Mouse (Mus musculus) forebrain, postnatal 0 days (tissue): ENCODE data around the gene Serhl. TPM values are rescaled to one million over a fixed set of nuclear protein-coding genes. Genes with fewer than 3 reads are reported as not detected.
A peak's percentile ranks its signal among the peaks of the same experiment; 100 is the strongest.
"Not testable (repeated sequence)": the region's sequence is repeated elsewhere in the genome, so short reads cannot be mapped to it uniquely, and the experiment has no call there.

ENCODE experiments used
- ATAC-seq: fragments of 200-750 bp; cut with Nextera tagmentation; 2 replicates; pipeline ENCODE4 v1.8.0; 2017; ENCODE audit warnings: mild to moderate bottlenecking, moderate library complexity
- DNase-seq: peaks from one replicate; pipeline ENCODE4 v3.0.0-alpha.2; 2015
- H3K27ac ChIP-seq: fragments of 300-500 bp; sonication (generic); 2 replicates; pipeline ENCODE4 v1.5.1; 2014; ENCODE audit warnings: low read depth, mild to moderate bottlenecking, antibody characterized with exemption, low read length, moderate library complexity, mixed read lengths
- H3K27me3 ChIP-seq: fragments of 300-500 bp; sonication (generic); 2 replicates; pipeline ENCODE4 v1.6.1; 2014; ENCODE audit warnings: mild to moderate bottlenecking, low read length, mixed read lengths; ENCODE audit not compliant: insufficient read depth
- H3K36me3 ChIP-seq: fragments of 300-500 bp; sonication (generic); 2 replicates; pipeline ENCODE4 v1.6.1; 2014; ENCODE audit warnings: mild to moderate bottlenecking, moderate library complexity; ENCODE audit not compliant: insufficient read depth
- H3K4me1 ChIP-seq: fragments of 300-500 bp; sonication (generic); 2 replicates; pipeline ENCODE4 v1.6.1; 2014; ENCODE audit warnings: antibody characterized with exemption; ENCODE audit not compliant: insufficient read depth
- H3K4me2 ChIP-seq: fragments of 300-500 bp; sonication (generic); 2 replicates; pipeline ENCODE4 v1.6.1; 2014; ENCODE audit warnings: low read depth, mild to moderate bottlenecking, moderate library complexity
- H3K4me3 ChIP-seq: fragments of 300-500 bp; sonication (generic); 2 replicates; pipeline ENCODE4 v1.5.1; 2014; ENCODE audit warnings: low read depth, low read length, mixed read lengths
- H3K9ac ChIP-seq: fragments of 300-500 bp; sonication (generic); 2 replicates; pipeline ENCODE4 v1.6.1; 2014; ENCODE audit warnings: mild to moderate bottlenecking
- H3K9me3 ChIP-seq: fragments of 300-500 bp; sonication (generic); 2 replicates; pipeline ENCODE4 v1.6.1; 2016; ENCODE audit warnings: low read length
- CTCF ChIP-seq: sonication (generic); IDR thresholded peaks from 2 replicates; pipeline ENCODE4 v1.5.1; 2016; ENCODE audit warnings: antibody characterized with exemption, control low read depth, low read depth
- WGBS: fragments of 180-500 bp; shearing (Covaris S2); extraction: QIAGEN DNeasy Blood & Tissue Kit; methylation state at CpG from one replicate; pipeline ENCODE4 v1.1.7; 2014; 5-methylcytosine and 5-hydroxymethylcytosine counted together
- polyA plus RNA-seq: library from polyadenylated mRNA; unstranded; fragments of >200 nt; fragmentation: Nextera tagmentation; extraction: Ambion mirVana; gene quantifications from 2 replicates; pipeline ENCODE4 v1.2.1, GENCODE M21; 2015
- total RNA-seq: library from RNA; depleted of rRNA; stranded (reverse); fragments of >200 nt; gene quantifications from 2 replicates; pipeline ENCODE4 v1.2.3, GENCODE M21; 2014

Serhl gene
- total and polyA plus RNA-seq, 2 experiments from 2014 or later = 11.9 to 39.1 TPM

DNA sequence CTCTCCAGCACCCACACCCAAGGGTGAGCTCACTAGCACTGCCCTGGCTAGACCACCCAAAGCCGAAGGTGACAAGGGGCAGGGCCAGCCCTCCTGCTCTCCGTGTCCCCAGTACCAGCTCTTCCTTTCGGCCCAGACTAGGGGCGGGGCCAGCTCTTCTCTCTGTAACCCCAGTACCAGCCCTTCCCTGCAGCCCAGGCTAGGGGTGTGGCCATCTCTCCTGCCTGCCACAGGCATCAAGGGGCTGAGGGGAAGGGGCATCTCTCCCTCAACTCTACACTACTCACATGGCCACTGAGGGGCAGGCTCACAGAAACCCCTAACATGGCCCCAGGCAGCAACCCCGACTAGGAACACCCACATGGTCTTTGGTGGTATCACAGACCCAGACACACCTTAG, 27.6 kb upstream of the Serhl start:
- Histone ChIP-seq H3K27me3 (no peaks in the 10 kb centered on the region), H3K9me3 (no peaks in the 10 kb centered on the region), H3K4me3 (no peak overlapping the region), H3K27ac (no peak overlapping the region), H3K4me2 (no peak overlapping the region), H3K9ac (no peak overlapping the region), H3K36me3 (no peaks in the 10 kb centered on the region), H3K4me1 (peaks cover 9% of the 10 kb centered on the region; the same call in 1 of the 2 replicates)
- TF ChIP-seq CTCF = no peak
- no peak for ATAC-seq
- 28% methylated on average over 5 of the region's 5 CpGs for WGBS
- no peak for DNase-seq

DNA sequence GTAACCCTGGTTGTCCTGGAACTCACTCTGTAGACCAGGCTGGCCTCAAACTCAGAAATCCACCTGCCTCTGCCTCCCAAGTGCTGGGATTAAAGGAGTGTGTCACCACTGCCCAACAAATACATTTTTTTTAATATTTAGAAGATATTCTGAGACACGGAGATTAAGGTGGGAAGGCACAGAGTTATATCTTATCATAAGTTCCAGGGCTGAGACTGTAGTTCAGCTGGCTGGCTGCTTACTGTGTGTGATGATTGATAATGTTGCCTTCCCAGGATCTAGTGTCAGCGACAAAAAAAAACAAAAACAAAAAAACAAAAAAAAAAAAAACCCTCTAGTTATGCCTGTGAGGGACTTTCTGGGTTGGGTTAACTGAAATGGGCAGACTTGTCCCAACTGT, 26.7 kb upstream of the Serhl start:
- H3K4me1 ChIP-seq, DNase-seq, H3K4me2 ChIP-seq, ATAC-seq, H3K36me3 ChIP-seq, H3K27me3 ChIP-seq, H3K27ac ChIP-seq, H3K9me3 ChIP-seq, H3K4me3 ChIP-seq, H3K9ac ChIP-seq: not testable (repeated sequence)
- WGBS = 93% methylated on average over 2 of the region's 2 CpGs

DNA sequence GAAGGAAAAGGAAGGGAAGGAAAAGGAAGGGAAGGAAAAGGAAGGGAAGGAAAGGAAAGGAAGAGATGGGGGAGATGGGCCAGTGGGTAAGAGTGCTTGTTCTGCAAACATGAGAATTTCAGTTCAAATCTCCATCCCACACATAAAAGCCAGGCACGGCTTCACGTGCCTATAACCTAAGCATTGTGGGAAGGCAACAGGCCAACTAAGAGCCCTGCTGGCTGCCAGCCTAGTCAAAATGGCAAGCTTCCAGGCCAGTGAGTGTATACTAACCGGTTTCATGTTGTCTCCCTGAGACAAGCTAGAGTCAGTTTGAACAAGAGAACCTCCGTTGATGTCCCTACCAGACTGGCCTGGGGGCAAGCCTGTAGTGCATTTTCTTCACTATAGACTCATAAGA, 23.8 kb upstream of the Serhl start:
- TF ChIP-seq CTCF = no peak
- H3K27me3 ChIP-seq = no peaks in the 10 kb centered on the region
- WGBS = 36% methylated on average over 4 of the region's 4 CpGs

DNA sequence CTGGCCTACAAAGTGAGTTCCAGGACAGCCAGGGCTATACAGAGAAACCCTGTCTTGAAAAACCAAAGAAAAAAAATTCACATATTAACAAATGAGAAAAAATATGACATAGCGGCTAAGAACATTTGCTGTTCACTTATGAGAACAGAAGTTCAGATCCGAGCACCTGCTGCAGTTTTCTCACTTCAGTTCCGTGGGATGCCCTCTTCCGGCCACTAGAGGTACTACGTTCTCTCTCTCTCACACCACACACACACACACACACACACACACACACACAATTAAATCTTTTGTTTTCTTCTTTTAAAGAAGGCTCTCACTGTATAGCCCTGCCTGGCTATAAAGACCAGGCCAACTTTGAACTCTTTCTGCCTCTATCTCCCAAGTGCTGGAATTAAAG, 21.0 kb upstream of the Serhl start:
- 92% methylated on average over 5 of the region's 5 CpGs for WGBS

More for the DNA sequence above, 23.8 kb upstream of the Serhl start:
- peak; percentile 54 for ATAC-seq
- Histone ChIP-seq H3K27ac (no peak overlapping the region), H3K4me1 (no peaks in the 10 kb centered on the region; the same call in 1 of the 2 replicates), H3K9ac (no peak overlapping the region), H3K4me3 (no peak overlapping the region), H3K36me3 (no peaks in the 10 kb centered on the region), H3K4me2 (no peak overlapping the region), H3K9me3 (no peaks in the 10 kb centered on the region)
- peak; percentile 64 for DNase-seq

DNA sequence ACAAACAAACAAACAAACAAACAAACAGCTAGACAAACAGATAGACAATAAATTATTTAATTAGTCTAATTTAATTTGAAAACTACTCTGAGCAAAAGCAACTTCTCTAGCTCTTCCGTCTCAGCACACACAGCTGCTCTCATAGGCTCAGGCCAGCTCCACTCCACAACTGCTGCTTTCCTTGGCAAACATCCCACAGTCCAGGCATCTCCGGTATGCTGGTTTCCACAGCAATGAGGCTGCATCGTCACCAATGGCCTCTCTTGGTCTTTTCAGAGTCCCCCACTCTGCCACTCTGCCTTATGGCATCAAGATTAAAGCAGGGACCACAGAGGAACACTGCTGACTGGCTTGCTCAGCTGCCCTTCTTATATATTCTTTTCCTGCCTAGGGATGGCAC, 18.4 kb upstream of the Serhl start:
- no peak overlapping the region for H3K4me3 ChIP-seq
- 23% methylated on average over 3 of the region's 3 CpGs for WGBS
- no peak overlapping the region for H3K4me2 ChIP-seq
- H3K9me3 ChIP-seq = no peaks in the 10 kb centered on the region
- no peaks in the 10 kb centered on the region for H3K4me1 ChIP-seq
- no peaks in the 10 kb centered on the region for H3K36me3 ChIP-seq
- no peak for ATAC-seq
- H3K27me3 ChIP-seq = no peaks in the 10 kb centered on the region
- no peak for DNase-seq
- H3K9ac ChIP-seq = no peak overlapping the region
- H3K27ac ChIP-seq = no peak overlapping the region
- no peak for TF ChIP-seq CTCF

More for the DNA sequence above, 21.0 kb upstream of the Serhl start:
- Histone ChIP-seq H3K4me3 (no peak overlapping the region), H3K4me2 (no peak overlapping the region), H3K36me3 (no peaks in the 10 kb centered on the region), H3K9ac (no peak overlapping the region), H3K9me3 (no peaks in the 10 kb centered on the region), H3K27me3 (no peaks in the 10 kb centered on the region), H3K4me1 (no peaks in the 10 kb centered on the region), H3K27ac (no peak overlapping the region)
- no peak for DNase-seq
- ATAC-seq = no peak
- no peak for TF ChIP-seq CTCF

DNA sequence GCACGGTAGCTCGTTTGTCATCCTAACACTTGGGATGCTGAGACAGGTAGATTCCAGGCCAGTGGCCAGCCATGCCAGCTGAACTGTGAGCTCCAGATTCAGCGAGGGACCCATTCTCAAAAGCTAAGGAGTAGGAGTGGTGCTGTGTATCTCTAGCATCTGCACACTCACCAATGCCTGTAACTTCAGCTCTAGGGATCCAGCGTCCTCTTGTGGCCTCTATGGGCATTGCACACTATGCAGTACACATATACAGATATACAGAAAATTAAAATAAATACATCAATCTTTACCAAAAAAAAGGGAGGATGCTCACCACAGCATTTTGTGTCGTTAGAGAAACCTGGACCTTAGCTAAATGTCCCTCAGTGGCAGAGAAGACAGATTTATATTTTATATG, 17.6 kb upstream of the Serhl start:
- Histone ChIP-seq H3K27me3 (no peaks in the 10 kb centered on the region), H3K9me3 (no peaks in the 10 kb centered on the region), H3K4me3 (no peak overlapping the region), H3K4me2 (no peak overlapping the region), H3K27ac (no peak overlapping the region), H3K36me3 (no peaks in the 10 kb centered on the region), H3K9ac (no peak overlapping the region), H3K4me1 (no peaks in the 10 kb centered on the region)
- 88% methylated on average over 5 of the region's 5 CpGs for WGBS
- no peak for DNase-seq
- peak; percentile 54 for TF ChIP-seq CTCF
- no peak for ATAC-seq

DNA sequence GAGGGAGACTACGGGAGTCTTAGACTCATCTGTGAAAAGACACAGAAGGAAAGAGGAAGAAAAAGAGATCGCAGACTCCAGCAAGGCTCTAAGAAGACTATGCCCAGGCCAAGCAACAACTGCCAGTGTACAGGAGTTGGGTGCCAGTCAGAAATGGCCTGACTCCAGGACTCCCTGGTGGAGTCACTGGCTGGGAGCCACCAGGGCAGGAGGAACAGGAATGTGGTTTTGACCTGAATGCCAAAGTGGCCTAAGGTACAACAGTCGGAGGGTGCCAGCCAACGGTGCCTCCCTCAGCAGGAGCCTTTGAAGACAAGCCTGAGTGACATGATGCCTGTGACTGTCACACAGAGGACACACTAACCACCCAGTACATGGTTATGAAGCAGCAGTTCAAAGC, 15.1 kb upstream of the Serhl start:
- no peaks in the 10 kb centered on the region for H3K36me3 ChIP-seq
- no peak for ATAC-seq
- no peak for TF ChIP-seq CTCF
- WGBS = 71% methylated on average over 4 of the region's 4 CpGs
- DNase-seq = no peak
- no peak overlapping the region for H3K4me3 ChIP-seq
- no peak overlapping the region for H3K4me2 ChIP-seq
- no peaks in the 10 kb centered on the region for H3K9me3 ChIP-seq
- no peaks in the 10 kb centered on the region for H3K4me1 ChIP-seq
- no peaks in the 10 kb centered on the region for H3K27me3 ChIP-seq
- no peak overlapping the region for H3K27ac ChIP-seq
- no peak overlapping the region for H3K9ac ChIP-seq
